Mouse (Mus musculus): ENCODE results near the gene Aph1c.
"Not testable (repeated sequence)": the region's sequence is repeated elsewhere in the genome, so short reads cannot be mapped to it uniquely, and the experiment has no call there.

Aph1c gene

DNA sequence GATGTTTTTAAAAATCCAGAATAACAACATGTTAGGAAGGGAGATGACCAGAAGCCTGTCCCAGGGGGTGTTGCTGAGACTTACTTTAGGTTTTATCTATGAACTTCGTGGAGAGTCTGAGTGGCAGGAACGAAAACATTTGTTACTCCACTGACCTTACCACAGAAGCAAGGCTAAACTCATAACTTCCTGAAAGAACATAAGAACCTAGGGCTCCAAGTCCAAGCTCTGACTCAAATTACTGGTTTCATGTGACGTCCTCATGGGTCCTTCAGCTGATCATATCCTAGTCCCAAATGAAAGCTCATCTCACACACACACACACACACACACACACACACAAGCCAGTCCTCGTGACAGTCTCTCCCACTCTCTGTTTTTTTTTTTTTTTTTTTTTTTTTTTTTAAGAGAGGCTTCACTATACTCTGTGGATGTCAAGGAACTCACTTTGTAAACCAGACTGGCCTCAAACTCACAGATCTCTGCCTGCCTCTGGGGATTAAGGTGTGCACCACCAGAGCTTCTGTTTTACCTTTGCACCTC, 2.1 kb downstream of the Aph1c start:
- DNase-seq (ENCODE audit: inconsistent ontology term), result no peak

DNA sequence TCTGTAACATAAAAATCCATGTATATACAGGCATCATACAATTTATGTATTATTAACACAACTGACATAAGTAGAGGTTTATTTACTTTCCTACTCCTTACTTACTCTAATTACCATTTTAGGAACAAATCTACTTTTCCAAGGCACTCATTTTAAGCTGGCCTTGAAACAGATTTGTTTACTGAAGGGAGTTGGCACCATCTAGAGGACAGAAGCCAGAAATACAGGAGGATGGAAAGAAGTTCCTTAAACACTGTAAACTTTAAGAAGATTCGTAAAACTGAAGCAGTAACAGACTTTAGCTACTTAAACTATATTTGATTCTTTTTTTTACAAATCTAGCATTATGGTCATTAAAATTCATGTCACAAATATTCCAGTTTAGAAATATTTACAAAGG, 8.5 kb downstream of the Aph1c start:
- DNase-seq (ENCODE audit: inconsistent ontology term), result peak; percentile 50

DNA sequence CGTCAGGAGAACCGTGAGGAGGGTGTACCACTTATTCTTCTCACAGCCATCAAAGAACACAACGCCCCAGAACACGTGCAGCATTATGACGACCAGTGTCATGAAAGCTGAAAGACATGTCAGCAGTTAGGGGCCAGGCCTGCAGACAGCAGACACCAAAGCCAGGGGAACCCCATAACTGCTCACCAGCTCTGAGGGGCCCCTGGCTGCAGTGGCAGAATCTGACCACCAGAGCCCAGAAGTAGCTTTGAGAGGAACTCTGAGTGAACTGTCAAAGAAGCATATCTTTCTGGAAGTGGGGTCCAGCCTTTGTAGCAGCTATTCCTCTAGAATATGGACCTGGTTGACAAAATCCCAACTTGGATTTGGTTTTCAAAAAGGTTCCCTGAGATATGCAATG, 12.3 kb downstream of the Aph1c start:
- not testable (repeated sequence) for DNase-seq (ENCODE audit: inconsistent ontology term)

DNA sequence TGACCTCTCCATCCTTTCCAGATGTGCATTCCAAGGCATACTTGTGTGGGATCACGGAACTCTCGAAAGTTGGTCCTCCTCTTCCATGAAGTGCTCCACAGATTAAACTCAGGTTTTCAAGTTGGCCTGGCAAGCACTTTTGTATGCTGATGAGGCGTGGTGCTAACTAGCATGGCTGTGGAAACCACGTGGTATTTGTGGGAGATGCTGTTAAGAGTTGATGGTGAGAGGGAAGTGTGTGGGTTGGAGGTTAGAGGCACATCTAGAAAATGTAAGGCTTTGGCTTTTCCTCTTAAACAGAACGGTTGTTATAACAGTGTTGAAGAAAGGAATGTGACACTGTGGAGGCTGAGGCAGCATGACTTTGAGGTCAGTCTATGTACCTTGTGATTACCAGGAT, 13.5 kb downstream of the Aph1c start:
- no peak for DNase-seq (ENCODE audit: inconsistent ontology term)

DNA sequence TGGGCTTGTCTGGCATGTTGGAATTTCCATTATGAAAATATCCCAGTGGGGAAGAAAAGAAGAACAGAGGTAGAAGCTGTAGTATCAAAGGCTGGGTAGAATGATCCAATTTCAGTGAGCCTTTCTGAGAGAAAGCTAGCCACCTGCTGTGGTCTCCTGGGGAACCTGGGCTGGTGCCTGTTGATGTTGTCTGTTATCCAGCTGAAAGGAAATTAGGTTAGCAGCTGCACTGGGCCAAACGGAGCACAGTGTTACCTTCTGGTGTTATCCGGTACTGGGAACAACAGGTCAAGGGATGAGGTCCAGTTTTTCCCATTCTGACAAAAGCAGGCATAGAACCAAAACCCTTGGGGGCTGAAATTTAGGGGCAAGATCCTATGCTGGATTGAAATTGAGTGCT, 21.1 kb downstream of the Aph1c start:
- DNase-seq (ENCODE audit: inconsistent ontology term), result no peak

DNA sequence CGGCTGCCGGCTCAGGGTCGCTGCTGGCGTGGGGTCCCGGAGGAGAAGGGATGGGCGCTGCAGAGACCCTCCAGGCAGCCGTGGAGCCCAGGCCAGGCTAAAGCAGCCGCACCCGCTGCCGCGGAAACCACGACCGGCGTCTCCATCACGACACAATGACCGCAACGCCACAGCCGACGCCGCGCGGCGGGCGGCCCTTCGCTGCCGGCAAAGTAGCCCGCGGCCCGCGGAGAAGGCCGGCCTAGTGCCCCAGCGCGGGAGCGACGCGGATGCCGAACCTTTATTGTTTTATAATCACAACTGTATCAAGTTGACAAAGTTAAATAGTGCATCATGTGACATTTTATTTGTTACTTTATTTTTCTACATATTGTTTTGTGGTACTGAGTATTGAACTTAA, 28.6 kb downstream of the Aph1c start:
- peak; percentile 24 for DNase-seq (ENCODE audit: inconsistent ontology term)

DNA sequence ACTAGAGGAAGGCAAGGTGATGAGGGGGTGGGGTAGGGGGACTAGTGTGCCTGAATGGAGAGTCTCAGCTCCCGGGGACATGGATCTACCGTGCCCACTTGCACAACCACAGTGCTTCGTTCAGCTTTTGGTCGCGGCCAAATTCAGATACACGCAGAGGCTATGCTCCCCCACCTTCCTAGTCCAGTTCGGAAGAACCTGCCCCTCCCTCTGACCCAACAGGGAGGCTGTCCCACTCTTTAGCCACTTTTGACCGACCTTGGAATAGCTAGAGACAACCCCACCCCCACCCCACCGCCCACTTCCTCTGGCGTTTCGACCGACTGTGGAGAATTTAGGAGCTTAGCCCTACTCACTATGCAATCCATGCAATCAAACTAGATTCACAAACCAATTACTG, 32.6 kb downstream of the Aph1c start:
- DNase-seq (ENCODE audit: inconsistent ontology term), result no peak

DNA sequence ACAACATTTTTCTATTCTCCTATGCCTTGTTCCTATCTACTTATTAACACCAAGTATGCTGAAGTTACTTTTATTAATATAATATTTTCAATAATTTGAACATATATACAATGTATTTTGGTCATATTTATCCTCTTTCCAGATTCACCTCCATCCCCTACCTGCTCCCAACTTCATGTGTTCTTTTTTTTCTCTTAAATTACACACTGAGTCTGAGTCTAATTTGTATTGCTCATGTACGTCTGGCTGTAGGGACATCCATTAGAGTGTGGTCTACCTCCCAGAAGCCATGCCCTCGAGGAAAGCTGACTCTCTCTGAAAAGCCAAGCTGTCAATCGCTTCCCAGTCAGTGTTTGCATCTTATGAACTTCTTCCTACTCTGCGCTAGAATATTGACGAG, 37.8 kb downstream of the Aph1c start, which contains the start of gene Gm10647:
Gene Gm10647 (plus strand): TSS at position 301 of the 400 bp plus-strand sequence.
- no peak for DNase-seq (ENCODE audit: inconsistent ontology term)

DNA sequence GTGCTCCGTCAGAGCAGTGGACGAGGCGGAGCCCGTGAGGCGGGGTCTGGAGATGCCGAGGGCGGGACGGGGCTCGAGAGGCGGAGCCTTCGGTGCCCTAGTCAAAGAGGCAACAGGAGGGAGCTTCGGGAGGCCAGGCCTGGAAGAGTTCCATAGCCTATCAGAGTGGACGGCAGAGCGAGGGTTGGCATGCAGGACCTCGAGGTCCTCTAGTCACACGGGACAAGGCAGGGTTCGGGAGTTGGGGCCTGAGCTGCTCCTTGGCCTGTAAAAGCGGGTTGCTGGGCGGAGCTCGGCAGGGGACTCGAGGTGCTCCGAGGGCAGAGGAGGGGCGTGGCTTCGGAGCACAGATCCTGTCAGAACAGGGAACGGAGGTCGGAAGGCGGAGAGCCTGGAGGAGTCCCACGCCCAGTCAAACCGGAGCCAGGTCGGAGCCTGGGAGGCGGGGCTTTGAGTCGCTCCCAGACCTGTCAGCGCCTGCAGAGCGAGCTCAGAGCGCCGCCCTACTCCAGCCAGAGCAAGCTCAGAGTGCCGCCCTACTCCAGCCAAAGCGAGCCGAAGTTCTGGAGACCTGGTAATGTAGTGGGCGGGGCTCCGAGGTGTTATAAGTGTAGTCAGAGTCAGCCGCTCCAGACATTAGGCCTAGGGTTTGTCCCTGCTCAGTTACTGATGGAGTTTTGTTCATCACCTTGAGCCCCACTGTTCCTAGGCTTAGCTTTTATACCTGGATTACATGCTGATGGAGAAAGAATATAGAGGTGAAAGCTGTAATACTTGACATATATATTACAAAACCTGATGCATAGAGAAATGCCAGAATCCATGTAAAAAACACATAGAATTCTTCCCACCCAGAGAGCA, 38.8 kb downstream of the Aph1c start, which contains the start of gene Aph1b:
Gene Aph1b (minus strand): TSS at position 27 of the 861 bp plus-strand sequence.
- DNase-seq (ENCODE audit: inconsistent ontology term), result peak; percentile 100

DNA sequence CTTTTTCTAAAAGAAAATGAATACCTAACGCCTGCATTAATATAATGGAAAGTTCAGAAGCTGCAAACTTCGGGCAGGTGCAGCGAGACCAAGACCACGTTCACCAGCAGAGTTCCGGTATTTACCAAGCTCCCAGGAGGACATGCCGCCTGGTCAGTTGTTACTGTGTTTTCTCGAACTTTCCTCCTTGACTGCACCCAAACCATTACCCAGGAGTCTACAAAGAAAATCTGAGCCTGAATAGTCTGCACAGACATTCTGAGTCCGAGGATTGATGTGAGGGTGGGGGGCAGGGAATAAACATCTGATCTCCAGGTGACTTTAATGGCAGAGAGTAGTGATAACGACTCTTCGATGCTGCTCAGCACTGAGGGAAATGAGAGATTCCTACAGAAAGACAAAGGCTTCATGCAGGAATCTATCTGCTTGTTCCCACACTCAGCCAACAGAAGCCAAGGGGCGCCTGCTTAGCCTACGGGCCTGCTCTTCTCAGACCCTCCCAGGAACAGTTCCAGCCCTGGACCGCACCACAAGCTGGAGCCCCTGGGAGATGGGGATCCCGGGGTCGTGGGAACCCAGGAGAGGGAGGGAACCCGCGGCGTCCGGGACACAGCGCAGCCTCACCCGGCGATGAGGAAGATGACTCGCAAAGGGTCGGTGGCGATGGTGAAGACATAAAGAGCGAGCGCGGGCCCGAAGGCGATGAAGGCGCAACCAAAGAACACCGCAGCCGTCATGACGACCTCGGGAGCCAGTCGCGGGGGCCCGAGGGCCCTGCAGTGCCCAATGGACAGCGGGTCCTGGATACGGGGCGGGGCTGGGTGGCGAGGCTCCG, 39.7 kb downstream of the Aph1c start:
- no peak for DNase-seq (ENCODE audit: inconsistent ontology term)

DNA sequence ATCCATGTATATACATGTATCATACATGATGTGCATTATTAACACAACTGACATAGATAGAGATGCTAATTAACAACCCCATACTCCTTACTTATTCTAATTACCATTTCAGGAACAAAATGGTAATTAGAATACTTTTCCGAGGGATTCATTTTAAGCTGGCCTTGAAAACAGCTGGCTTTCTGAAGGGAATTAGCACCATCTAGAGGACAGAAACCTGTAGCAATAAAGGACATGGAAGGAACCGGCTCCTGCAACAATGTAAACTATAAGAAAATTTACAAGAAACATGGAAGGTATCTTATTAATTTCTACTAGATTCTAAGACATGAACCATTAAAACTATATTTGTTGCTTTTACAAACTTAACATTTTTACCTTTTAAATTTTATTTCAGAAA, 46.7 kb downstream of the Aph1c start:
- peak; percentile 19 for DNase-seq (ENCODE audit: inconsistent ontology term)

DNA sequence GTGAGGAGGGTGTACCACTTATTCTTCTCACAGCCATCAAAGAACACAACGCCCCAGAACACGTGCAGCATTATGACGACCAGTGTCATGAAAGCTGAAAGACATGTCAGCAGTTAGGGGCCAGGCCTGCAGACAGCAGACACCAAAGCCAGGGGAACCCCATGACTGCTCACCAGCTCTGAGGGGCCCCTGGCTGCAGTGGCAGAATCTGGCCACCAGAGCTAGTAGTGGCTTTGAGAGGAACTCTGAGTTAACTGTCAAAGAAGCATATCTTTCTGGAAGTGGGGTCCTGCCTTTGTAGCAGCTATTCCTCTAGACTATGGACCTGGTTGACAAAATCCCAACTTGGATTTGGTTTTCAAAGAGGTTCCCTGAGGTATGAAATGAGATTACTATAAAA, 50.0 kb downstream of the Aph1c start:
- not testable (repeated sequence) for DNase-seq (ENCODE audit: inconsistent ontology term)

DNA sequence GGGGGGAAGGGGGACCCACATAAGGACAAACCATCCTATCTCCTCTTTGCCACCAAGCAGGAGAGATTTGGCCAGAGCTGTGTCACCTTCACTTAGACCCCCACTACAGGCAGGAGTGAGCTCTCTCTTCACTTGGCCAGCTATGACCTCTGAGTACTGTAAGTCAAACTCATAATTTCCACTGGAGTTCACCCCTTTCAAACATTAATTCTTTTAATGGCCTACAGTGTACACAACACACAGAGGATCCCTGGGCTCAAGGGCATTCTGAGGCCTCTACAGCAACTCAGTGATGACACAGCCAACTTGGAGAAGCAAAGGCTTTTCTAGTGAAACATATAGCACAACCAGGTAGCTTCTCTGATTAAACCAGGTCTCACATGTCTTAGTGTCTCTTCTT, 63.8 kb downstream of the Aph1c start:
- no peak for DNase-seq (ENCODE audit: inconsistent ontology term)

DNA sequence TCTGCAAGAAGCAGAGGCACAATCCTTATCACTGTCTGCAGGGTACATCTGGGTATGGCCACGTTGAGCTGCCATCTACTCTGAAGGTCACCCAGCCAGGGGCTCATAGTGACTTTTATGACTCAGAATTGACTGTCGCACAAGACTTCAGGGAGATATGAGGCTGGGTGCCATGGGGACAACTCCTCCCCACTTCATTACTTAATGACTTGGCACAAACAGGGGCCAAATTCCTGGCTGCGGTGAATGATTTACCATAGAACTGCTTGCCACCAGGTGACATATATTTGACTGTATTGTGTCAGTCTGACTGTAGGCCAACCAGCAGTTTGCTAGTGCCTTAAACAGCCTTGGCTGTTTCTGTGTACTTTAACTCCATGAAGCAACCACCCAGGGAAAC, 65.3 kb downstream of the Aph1c start:
- DNase-seq (ENCODE audit: inconsistent ontology term), result no peak

DNA sequence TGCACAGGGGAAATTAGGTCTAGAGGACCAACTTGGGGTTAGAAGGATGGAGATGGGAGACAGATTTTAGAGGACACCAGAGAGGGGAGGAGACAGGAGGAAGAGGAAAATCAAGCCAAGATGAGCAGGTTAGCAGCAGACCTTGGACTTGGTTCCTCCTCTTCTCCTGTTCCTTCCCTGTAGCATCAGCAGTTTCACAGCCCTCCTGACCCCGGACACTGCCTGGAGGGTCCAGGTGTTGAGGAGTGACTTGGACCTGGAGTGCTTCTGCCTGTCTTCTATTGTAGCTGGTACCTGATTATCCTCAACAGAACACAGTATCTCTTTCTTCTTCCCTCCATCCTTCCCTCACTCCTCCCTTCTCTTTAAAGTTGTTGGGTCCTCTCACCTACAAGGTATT, 65.8 kb downstream of the Aph1c start:
- DNase-seq (ENCODE audit: inconsistent ontology term), result no peak

All from Muller cell, postnatal 12 days (primary cell).